Mouse (Mus musculus) layer of hippocampus, postnatal 25 days (tissue): ENCODE data around the gene 9330182L06Rik. TPM values are rescaled to one million over a fixed set of nuclear protein-coding genes. Genes with fewer than 3 reads are reported as not detected.

Source experiments
- DNase-seq, 2 experiments: peaks; one replicate each; pipeline ENCODE4 v3.0.0; 2022; ENCODE audit warnings: mixed read lengths in 2 of 2, low spot score in 1 of 2; ENCODE audit errors: extremely low spot score in 1 of 2
- total RNA-seq, 2 experiments: library from RNA; stranded (reverse); gene quantifications; 2 replicates each; pipeline ENCODE4 v1.2.3; 2021

Gene 9330182L06Rik
- total RNA-seq, 2 experiments from 2014 or later: 19.3 to 20.8 TPM

- DNase-seq: no peak
These were observed 96.2 kb downstream of the 9330182L06Rik start for GRCm38 (mm10) chr5:9361982-9362661.

DNA sequence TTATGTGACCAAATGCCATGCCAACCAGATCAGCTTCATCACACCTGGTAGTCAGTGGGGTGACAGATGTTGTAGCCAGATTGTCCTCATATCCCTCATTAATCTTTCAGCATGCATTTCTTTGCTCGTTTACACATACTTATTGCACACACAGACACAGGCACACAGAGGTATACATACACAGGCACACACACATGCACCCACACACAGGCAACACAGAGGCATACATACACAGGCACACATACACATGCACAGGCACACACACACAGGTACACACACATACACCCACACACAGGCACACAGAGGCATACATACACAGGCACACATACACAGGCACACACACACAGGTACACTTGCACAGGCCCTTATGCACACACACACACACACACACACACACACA lies 99.0 kb downstream of the 9330182L06Rik start:
- no peak for DNase-seq

- DNase-seq: no peak
These were observed 102.2 kb downstream of the 9330182L06Rik start for GRCm38 (mm10) chr5:9367920-9368692.

DNA sequence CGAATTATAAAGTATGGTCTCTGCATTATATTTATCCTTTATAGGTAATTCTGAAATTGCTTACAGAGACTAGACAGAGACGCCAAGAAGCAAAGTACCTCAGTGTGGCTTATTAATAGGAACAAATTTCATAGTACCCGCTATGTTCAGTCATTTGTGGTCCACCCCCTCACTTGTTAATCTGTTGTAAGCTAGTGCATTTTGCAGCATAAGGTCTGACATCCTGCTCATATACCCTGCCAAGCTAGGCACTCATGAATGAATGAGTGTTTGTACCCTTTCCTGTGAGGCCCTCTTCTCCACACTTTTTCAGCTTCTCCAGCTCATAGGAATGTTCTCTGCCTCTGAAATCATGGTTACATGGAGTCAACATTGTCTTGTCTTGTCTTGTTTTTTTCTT lies 105.2 kb downstream of the 9330182L06Rik start:
- no peak for DNase-seq

DNA sequence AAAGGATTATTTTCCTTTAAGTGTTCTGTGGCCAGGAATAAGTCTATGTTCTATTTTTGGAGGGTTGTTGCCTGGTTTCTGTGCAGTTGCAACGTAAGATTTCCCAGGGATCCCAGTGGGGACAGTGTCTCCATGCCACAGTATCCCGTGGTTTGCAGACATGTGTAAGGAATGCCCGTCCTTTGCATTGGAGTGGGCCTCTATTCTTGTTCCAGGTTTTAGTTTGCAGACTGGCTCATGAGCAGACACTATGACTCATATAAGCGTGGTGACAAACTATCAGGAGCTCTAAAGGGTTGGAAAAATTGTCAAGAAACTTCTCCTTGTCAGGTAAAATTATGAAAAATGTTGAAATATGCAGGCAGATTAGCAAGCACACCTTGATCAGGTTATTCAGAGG lies 107.4 kb downstream of the 9330182L06Rik start:
- no peak for DNase-seq

DNA sequence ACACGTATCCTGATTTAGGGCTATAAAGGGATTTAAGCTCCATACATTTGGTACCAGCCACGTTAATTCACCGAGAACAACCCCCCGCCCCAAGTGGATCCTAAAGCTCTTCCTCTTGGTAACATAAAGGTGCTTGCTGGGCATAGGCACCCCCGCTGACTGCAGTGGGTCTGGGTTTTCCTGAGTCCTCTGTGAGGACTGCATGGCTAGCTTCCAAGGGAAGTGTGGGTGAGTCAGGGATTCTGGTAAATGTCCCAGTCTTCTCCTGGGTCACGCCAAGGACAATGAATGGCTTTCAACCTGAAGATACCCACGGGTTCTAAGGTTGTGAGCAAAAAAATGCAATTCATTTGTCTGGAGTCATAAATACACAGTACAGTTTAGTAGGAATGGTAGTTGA lies 124.0 kb downstream of the 9330182L06Rik start:
- DNase-seq: no peak

DNA sequence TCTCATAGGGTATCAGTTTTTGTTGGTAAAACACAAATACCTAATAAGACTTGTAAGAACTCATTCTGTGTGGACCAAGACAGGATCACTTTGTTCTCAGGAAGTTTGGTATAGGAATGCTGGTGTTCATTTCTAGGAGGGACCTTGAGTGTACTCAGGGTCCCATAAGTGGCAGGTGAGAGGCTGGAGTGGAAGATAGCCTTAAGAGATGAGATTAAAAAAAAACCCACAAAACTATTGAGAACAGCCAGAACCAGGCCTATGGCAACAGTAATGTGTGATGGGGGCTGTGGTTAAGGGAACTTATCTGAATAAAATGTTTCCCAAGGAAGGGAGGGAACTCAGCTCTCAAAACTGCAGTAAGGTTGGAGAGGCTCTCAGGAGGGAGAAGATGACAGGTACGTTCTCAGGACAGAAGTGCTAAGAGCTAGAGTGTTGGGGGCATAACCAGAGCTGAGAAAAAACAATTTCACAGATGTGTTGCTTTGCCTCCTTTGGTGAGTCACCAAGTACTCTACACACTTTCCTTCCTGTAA lies 126.0 kb downstream of the 9330182L06Rik start:
- no peak for DNase-seq

DNA sequence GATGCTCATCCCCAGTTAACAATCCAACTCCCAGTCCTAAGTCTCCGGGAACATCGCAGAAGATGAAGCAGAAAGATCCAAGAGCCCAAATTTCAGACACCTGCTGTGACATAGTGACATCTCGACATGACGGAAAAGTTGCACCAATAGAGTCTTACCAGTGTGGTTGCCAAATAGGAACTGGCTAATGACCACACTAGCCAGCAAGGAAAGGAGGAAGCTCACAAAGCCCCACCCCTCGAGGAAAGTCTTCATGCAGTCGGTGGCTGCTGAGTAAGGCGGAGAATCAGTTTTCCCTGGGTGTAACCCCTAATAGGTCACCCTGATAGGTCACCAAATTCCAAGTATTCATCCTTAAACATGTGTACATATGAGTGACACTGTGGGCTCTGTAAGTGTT lies 151.2 kb downstream of the 9330182L06Rik start:
- no peak for DNase-seq

GRCm38 (mm10) chr5:9417802-9418201 lies 151.9 kb downstream of the 9330182L06Rik start:
- DNase-seq: no peak

- peak in 1 of 2 experiments; percentile 36 for DNase-seq
These were observed 154.0 kb downstream of the 9330182L06Rik start for GRCm38 (mm10) chr5:9419964-9420363.

DNA sequence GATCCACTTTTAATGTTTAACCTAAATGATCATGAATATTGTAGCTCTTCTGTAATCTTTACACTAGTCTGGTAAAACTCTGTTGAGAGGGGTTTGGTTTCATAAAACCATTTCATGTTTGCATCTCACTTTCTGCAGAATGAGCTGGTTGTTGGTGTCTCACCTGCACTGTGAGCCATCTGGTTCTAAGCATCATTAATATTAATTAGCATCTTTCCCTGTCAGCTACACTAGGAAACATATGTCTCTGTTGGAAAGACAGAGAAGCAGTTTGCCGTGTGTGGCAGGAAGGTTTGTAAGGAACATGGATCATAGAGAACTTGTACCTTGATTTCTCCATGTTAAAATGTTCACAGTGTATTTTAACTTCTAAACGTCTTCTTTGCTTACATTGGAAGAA lies 158.5 kb downstream of the 9330182L06Rik start:
- no peak for DNase-seq

DNA sequence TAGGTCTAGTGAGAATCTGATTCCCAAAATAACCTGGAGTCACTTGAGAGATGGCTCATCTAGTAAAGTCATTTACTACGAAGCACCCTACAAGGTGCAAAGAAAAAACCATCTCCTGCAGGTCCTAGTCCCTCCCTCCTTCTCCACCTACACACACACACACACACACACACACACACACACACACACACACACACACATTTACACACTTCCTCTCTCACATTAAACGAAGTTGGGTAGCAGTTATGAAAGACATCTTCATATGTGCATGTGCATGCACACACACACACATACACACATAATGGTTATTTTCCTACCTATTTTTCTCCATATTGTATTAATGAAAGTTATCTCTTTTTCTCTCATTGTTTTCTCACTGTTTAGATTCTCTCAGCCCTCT lies 161.2 kb downstream of the 9330182L06Rik start:
- DNase-seq: no peak

GRCm38 (mm10) chr5:9427581-9428241 lies 161.8 kb downstream of the 9330182L06Rik start:
- peak in 1 of 2 experiments; percentile 33 for DNase-seq

- DNase-seq: no peak
These were observed 162.8 kb downstream of the 9330182L06Rik start for GRCm38 (mm10) chr5:9428728-9429127.

- DNase-seq: no peak
These were observed 180.2 kb downstream of the 9330182L06Rik start for GRCm38 (mm10) chr5:9446146-9446545.

GRCm38 (mm10) chr5:9448931-9449330 lies 183.0 kb downstream of the 9330182L06Rik start:
- no peak for DNase-seq

GRCm38 (mm10) chr5:9449570-9449969 lies 183.7 kb downstream of the 9330182L06Rik start:
- peak in 1 of 2 experiments; percentile 60 for DNase-seq

- no peak for DNase-seq
These were observed 187.4 kb downstream of the 9330182L06Rik start for GRCm38 (mm10) chr5:9453298-9453697.

GRCm38 (mm10) chr5:9477587-9477986 lies 211.7 kb downstream of the 9330182L06Rik start:
- no peak for DNase-seq

- no peak for DNase-seq
These were observed 229.5 kb downstream of the 9330182L06Rik start for GRCm38 (mm10) chr5:9495456-9495855.

GRCm38 (mm10) chr5:9497235-9497634 lies 231.3 kb downstream of the 9330182L06Rik start:
- no peak for DNase-seq
